Mouse (Mus musculus) megakaryocyte, embryonic 14.5 days (primary cell): Measurements from ENCODE around the gene Adgrv1.

Experiments used
- FLI1 ChIP-seq: IDR thresholded peaks from 2 replicates; pipeline ENCODE4 v1.6.1; 2012; ENCODE audit warnings: low read length, inconsistent platforms, mixed read lengths
- GATA1 ChIP-seq: IDR thresholded peaks from 3 replicates; pipeline ENCODE4 v1.6.1; 2012; ENCODE audit warnings: mixed read lengths, low read length, inconsistent platforms, borderline replicate concordance

GRCm38 (mm10) chr13:81401742-81402141 is 231.2 kb downstream of the Adgrv1 start:
- TF ChIP-seq GATA1 (no peak), FLI1 (no peak)
